Mouse (Mus musculus): ENCODE measurements around the gene Pnkp. TPM values are rescaled to one million over a fixed set of nuclear protein-coding genes. Genes with fewer than 3 reads are reported as not detected.
A peak's percentile ranks its signal among the peaks of the same experiment; 100 is the strongest.

The Pnkp gene
- total RNA-seq, 2 experiments from 2014 or later: 33.1 to 36.3 TPM

DNA sequence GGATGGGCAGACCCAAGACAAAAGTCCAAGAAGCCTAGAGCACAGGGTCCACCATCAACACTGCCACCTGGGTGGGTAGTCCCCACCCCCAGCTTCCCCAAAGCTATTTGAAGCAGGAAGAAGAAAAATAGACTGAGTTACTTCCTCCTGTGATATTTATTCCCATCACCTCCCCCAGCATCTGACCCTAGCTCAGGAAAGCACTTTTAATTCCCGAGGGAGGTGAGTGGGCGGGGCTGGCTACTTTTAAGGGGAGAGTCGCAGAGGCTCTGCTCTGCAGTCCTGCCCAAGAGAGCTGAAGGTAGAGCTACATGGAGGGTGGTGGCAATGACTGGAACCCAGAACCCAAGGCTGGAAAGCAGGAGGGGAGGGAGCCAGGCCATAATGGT is 20.9 kb upstream of the Pnkp start:
- DNase-seq (ENCODE audit: low spot score in 2 of 2): no peak
- H3K27ac ChIP-seq: no peak overlapping the region; the same call in 1 of the 2 replicates
- no peak for TF ChIP-seq CTCF (conservative IDR thresholded peaks at IDR 0.05)
- H3K4me3 ChIP-seq: no peak overlapping the region

DNA sequence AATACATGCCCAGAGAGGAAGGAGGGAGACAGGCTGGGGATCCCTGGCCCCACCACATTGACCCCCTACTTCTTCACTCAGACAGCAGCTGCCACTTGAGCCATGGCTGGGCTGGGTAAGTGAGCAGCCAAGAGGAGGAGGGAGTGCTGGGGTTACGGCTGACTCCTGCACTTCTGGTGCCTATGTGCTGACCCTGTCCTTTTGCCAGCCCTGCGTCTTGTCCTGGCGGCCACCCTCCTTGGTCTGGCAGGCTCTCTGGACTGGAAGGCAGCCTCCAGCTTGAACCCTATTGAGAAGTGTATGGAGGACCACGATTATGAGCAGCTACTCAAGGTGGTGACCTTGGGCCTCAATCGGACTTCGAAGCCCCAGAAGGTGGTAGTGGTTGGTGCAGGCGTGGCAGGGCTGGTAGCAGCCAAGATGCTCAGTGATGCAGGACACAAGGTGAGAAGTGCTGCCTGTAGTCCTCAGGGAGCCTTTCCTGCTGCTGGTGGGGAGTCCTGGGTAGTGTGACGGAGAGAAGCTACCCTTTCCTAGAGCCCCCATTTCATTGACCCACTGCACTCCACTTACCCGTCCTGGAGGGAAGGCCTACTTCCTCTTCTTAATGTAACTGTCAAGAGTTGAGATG is 20.4 kb upstream of the Pnkp start:
- Histone ChIP-seq H3K27ac (no peak overlapping the region), H3K4me3 (no peak overlapping the region)
- DNase-seq (ENCODE audit: low spot score in 2 of 2): no peak
- TF ChIP-seq CTCF (conservative IDR thresholded peaks at IDR 0.05): no peak

DNA sequence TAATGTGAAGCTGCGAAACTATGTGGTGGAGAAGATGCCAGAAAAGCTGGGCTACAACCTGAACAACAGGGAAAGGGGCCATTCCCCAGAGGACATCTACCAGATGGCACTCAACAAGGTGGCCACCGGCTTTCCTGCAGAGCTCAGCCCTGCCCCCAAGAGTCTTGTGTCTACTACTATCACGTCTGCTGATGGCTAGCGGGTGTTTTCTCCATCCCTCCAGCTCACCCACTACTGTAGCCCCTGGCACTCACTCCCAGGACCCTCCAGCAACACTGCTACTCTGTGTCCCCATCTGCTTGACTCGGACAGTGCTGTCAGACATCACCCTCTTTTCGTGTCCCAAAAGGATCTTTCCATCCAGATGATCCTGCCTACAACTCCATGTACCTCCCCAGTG is 18.9 kb upstream of the Pnkp start:
- TF ChIP-seq CTCF (conservative IDR thresholded peaks at IDR 0.05): no peak
- Histone ChIP-seq H3K4me3 (no peak overlapping the region), H3K27ac (no peak overlapping the region)
- DNase-seq (ENCODE audit: low spot score in 2 of 2): no peak

DNA sequence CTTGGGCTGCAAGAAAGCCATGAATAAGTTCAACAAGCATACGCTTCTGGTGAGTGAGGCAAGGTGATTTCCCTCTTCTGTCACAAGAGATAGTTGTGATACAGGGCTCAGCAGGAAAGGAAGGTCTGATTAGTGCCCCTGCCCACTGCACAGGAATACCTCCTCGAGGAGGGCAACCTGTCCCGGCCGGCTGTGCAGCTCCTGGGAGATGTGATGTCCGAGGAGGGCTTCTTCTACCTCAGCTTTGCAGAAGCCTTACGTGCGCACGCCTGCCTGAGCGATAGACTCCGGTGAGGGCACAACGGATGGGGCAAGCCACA is 17.8 kb upstream of the Pnkp start:
- TF ChIP-seq CTCF (conservative IDR thresholded peaks at IDR 0.05): no peak
- no peak for DNase-seq (ENCODE audit: low spot score in 2 of 2)
- no peak overlapping the region for H3K27ac ChIP-seq
- H3K4me3 ChIP-seq: peak overlapping the region; percentile 49; the same call in 1 of the 2 replicates

DNA sequence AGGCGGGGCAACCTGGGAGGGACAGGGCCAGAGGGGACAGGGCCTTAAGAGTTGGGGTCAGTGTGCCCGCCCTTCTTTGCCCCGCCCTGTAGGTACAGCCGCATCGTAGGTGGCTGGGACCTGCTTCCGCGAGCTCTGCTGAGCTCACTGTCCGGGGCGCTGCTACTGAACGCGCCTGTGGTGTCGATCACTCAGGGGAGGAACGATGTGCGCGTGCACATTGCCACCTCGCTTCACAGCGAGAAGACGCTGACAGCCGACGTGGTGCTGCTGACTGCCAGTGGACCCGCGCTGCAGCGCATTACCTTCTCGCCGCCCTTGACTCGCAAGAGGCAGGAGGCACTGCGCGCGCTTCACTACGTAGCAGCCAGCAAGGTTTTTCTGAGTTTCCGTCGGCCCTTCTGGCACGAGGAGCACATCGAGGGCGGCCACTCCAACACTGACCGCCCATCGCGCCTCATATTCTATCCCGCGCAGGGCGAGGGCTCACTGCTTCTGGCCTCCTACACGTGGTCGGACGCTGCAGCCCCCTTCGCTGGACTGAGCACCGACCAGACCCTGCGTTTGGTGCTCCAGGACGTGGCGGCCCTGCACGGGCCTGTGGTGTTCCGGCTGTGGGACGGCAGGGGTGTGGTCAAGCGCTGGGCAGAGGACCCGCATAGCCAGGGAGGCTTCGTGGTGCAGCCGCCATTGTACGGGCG is 17.3 kb upstream of the Pnkp start:
- no peak for TF ChIP-seq CTCF (conservative IDR thresholded peaks at IDR 0.05)
- peak in 1 of 2 experiments; percentile 55 for DNase-seq (ENCODE audit: low spot score in 2 of 2)
- H3K4me3 ChIP-seq: peak overlapping the region; percentile 49
- H3K27ac ChIP-seq: peak overlapping the region; percentile 25; the same call in 1 of the 2 replicates

DNA sequence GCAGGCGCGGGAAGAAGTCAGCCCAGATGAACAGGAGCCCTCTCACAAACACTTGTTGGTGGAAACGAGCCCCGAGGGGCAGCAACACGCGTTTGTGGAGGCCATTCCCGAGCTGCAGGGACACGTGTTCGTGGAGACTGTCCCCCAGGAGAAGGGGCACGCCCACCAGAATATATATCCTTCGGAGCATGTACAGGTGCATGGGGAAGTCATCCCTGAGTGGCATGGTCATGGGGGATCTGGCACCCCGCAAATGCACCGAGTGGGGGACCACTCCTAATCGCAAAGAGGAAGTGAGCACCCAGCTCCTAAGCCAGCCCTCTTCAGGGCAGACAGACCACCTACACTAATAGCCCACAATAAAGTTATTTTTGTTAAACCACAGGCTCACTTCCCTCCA is 16.5 kb upstream of the Pnkp start:
- no peak for TF ChIP-seq CTCF (conservative IDR thresholded peaks at IDR 0.05)
- Histone ChIP-seq H3K4me3 (no peak overlapping the region), H3K27ac (no peak overlapping the region)
- no peak for DNase-seq (ENCODE audit: low spot score in 2 of 2)

DNA sequence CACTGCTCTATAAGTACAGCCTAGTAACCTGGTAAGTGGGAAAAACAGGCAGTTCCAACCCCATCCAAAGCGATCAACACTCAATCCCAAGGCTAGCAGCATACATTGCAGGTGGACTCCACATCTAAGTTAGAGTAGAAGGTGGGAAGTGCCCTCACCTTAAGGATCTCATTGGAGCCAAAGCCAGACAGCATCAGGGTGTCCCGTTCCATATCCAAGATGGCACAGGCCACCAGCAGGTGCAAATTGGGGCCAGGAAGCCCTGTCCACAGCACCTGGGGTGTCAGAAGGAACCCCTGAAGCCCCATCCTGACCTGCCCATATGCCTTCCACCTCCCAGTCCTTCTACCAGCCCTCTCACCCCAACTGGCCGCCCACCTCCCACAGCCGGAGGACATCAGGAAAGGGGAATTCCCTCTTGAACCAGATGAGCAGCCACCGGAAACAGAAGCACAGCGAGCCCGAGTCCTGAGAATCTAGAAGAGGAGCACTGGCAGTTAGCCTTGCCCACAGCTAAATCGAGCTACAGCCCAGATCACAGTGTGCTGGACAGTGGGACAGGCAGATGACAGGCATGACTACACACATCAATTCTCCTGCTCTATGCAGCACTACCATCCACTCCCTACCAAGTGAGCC is 15.0 kb upstream of the Pnkp start:
- Histone ChIP-seq H3K4me3 (no peak overlapping the region), H3K27ac (no peak overlapping the region)
- no peak for TF ChIP-seq CTCF (conservative IDR thresholded peaks at IDR 0.05)
- no peak for DNase-seq (ENCODE audit: low spot score in 2 of 2)

DNA sequence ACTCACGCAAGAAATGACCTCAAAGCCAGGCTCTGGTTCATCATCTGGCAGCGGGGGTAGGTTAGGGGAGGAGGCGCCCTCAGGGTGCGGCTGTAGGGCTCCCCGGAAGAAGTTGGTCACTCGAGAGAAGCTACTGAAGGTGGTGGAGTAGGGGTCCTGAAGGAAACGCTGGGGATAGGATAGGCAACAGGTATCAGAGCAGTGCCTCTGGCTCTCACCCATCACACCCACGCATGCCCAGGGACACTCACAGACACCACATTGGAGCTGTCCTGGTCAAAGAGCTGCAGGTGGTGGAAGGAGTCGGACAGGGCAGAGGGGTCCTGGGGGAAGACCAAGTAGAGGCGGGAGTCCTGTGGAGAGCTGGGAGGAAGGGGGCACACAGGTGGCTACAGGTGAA is 11.9 kb upstream of the Pnkp start:
- DNase-seq (ENCODE audit: low spot score in 2 of 2): no peak
- Histone ChIP-seq H3K27ac (no peak overlapping the region), H3K4me3 (no peak overlapping the region)
- no peak for TF ChIP-seq CTCF (conservative IDR thresholded peaks at IDR 0.05)

DNA sequence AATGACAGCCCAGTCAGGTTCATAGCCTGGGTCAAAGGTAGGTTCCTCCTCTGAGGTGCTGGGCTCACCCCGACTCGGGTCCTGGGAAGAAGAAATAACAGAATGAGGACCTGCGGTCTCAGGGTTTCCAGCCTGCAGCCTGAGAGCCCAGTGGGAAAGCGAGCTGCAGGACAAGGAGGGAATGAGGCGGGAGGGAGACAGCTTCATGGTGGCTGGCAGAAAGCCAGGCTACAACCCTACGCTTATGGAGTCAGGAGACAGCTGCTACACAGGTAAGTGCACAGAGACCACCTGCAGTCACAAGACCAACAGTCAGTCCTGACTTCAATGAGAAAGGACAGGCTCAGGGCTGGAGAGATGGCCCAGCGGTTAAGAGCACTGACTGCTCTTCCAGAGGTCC is 10.1 kb upstream of the Pnkp start:
- TF ChIP-seq CTCF (conservative IDR thresholded peaks at IDR 0.05): no peak
- Histone ChIP-seq H3K4me3 (no peak overlapping the region), H3K27ac (no peak overlapping the region)
- DNase-seq (ENCODE audit: low spot score in 2 of 2): no peak

DNA sequence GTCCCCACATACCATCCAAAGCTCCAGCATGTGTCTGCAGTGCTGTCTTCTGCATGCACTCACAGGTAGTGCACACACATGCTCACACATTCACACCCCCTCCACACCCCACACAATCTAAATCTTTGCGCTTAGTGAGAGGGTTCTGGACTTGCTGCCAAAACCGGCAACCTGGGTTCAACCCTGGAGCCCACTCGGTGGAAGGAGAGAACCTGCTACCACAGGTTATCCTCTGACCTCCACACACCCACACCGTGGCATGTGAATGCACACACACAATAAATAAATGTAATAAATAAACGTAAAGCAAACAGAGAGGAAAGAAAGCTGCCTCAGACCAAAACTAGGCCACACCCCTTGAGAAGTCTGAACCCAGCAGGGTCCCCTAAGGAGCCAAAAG is 9.2 kb upstream of the Pnkp start:
- peak overlapping the region; percentile 76 for H3K4me3 ChIP-seq
- no peak for DNase-seq (ENCODE audit: low spot score in 2 of 2)
- H3K27ac ChIP-seq: no peak overlapping the region; the same call in 1 of the 2 replicates
- no peak for TF ChIP-seq CTCF (conservative IDR thresholded peaks at IDR 0.05)

DNA sequence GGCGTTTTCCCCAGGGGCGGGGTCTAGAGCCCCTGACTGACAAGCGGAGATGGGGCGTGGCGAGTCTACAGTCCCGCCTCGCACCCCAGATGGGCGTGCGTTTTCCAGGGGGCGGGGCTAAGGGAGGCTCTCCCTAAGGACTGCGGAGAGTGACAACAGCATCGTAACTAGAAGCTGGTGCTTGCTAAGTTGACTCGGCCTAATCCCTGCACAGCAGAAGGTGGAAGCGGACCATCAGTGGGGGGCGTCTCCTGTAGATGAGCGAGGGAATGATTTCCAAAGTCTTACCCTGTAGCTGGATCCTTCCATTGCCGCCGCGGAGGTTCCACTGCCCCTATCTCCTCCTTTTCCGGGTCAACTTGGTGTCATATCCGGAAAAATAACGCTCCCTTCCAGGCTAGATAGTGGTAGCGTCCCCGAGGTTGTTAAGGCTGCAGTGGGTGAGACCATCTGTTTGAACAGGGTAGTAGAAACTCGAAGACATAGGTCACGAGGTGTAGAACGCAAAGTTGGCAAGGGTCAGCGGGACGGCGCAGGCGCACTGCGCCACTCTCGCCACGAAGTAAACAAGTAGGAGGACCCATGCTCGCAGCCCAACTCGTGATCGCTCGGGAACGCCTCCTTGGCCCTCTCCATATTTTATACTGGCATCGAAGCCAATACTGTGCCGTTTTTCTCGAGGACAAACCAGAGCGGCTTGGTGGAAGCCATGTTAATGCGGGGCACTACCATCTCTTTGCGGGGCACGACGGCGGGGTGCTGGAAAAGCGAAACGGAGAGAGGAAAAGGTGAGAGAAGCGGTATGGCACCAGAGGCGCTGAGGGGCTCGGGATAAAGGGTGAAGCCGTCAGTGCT is 8.2 kb upstream of the Pnkp start, which contains the start of the genes Akt1s1 and Tbc1d17:
Gene Akt1s1 (plus strand): TSS at position 431 of the 855 bp plus-strand sequence.
Gene Tbc1d17 (minus strand): TSS at position 519 of the 855 bp plus-strand sequence.
- H3K4me3 ChIP-seq: peak within 1 kb of the TSS; percentile 76
- peak within 1 kb of the TSS; percentile 99 for H3K27ac ChIP-seq
- TF ChIP-seq CTCF (conservative IDR thresholded peaks at IDR 0.05): no peak
- DNase-seq (ENCODE audit: low spot score in 2 of 2): peak; percentile 100

DNA sequence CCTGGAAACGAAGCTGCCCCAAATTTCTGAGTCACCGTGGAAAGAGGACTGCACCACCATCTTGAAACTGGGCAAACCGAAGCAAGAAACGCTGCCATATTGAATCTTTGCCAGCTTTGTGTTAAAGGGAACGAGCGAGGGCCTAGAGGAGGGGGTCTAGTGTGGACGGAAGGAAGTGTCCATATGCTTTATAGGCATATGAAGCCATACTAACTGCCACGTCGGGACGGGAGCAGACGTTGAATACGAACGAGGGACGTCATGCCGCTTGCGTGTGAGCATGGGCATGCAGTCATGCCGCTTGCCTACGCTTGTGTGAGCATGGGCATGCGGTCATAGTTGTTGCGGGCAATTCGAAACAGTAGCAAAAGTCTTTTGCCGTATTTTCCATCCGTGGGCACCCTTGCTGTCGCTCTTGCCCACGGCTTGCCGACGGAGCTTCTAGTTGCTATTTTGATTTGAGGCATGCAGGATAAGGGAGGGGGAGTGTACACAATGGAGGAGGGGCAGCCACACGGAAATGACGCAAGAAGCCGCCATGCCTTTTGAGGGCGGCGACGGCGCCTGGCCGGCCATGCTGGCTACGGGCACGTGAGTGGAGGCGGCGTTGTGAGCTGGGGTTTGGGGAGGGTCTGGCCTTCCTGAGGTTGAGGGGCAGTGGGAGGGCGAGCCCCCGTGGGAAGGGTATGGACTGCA is 7.4 kb upstream of the Pnkp start:
- no peak for TF ChIP-seq CTCF (conservative IDR thresholded peaks at IDR 0.05)
- H3K27ac ChIP-seq: peak overlapping the region; percentile 99
- H3K4me3 ChIP-seq: peak overlapping the region; percentile 76
- peak; percentile 88 to 93 for DNase-seq (ENCODE audit: low spot score in 2 of 2)

All from layer of hippocampus, adult 2 months (tissue).